Mouse (Mus musculus) lung, postnatal 0 days (tissue): ENCODE measurements around the gene Akap7. TPM values are rescaled to one million over a fixed set of nuclear protein-coding genes. Genes with fewer than 3 reads are reported as not detected.
A peak's percentile ranks its signal among the peaks of the same experiment; 100 is the strongest.

ENCODE experiments used
- ATAC-seq: fragments of 200-750 bp; cut with Nextera tagmentation; 2 replicates; pipeline ENCODE4 v1.8.0; 2017; ENCODE audit warnings: moderate library complexity
- DNase-seq: peaks from one replicate; pipeline ENCODE4 v3.0.0-alpha.2; 2016; ENCODE audit warnings: low spot score
- H3K27ac ChIP-seq: fragments of 300-500 bp; sonication (generic); 2 replicates; pipeline ENCODE4 v1.5.1; 2014; ENCODE audit warnings: antibody characterized with exemption, mild to moderate bottlenecking, low read length, mixed read lengths
- H3K27me3 ChIP-seq: fragments of 300-500 bp; sonication (generic); replicated peaks from 2 replicates; pipeline ENCODE4 v1.6.1; 2014; ENCODE audit warnings: low read length, mixed read lengths; ENCODE audit not compliant: insufficient read depth
- H3K36me3 ChIP-seq: fragments of 300-500 bp; sonication (generic); 2 replicates; pipeline ENCODE4 v1.6.1; 2014; ENCODE audit warnings: low read length, mixed read lengths; ENCODE audit not compliant: insufficient read depth
- H3K4me1 ChIP-seq: fragments of 300-500 bp; sonication (generic); 2 replicates; pipeline ENCODE4 v1.6.1; 2014; ENCODE audit warnings: antibody characterized with exemption, low read depth, low read length, mixed read lengths; ENCODE audit not compliant: insufficient read depth
- H3K4me2 ChIP-seq: fragments of 300-500 bp; sonication (generic); replicated peaks from 2 replicates; pipeline ENCODE4 v1.6.1; 2014; ENCODE audit warnings: low read depth, mild to moderate bottlenecking, low read length, moderate library complexity, mixed read lengths
- H3K4me3 ChIP-seq: fragments of 300-500 bp; sonication (generic); 2 replicates; pipeline ENCODE4 v1.5.1; 2014; ENCODE audit warnings: low read depth, low read length
- H3K9ac ChIP-seq: fragments of 300-500 bp; sonication (generic); replicated peaks from 2 replicates; pipeline ENCODE4 v1.6.1; 2014; ENCODE audit warnings: low read depth, mild to moderate bottlenecking
- H3K9me3 ChIP-seq: fragments of 300-500 bp; sonication (generic); 2 replicates; pipeline ENCODE4 v1.6.1; 2016; ENCODE audit warnings: low read length, mixed read lengths
- CTCF ChIP-seq: IDR thresholded peaks from 2 replicates; pipeline ENCODE4 v1.5.1; 2016; ENCODE audit warnings: antibody characterized with exemption, mild to moderate bottlenecking
- EP300 ChIP-seq: IDR thresholded peaks from 2 replicates; pipeline ENCODE4 v1.6.1; 2016; ENCODE audit warnings: antibody characterized with exemption, mild to moderate bottlenecking, control low read depth
- WGBS: fragments of 180-500 bp; shearing (Covaris S2); extraction: QIAGEN DNeasy Blood & Tissue Kit; methylation state at CpG from one replicate; pipeline ENCODE4 v1.1.7; 2014; 5-methylcytosine and 5-hydroxymethylcytosine counted together
- polyA plus RNA-seq: library from polyadenylated mRNA; unstranded; fragments of >200 nt; fragmentation: Nextera tagmentation; extraction: Ambion mirVana; gene quantifications from 2 replicates; pipeline ENCODE4 v1.2.1, GENCODE M21; 2015

The Akap7 gene
- polyA plus RNA-seq, 1 experiment from 2014 or later, result 46.3 TPM

DNA sequence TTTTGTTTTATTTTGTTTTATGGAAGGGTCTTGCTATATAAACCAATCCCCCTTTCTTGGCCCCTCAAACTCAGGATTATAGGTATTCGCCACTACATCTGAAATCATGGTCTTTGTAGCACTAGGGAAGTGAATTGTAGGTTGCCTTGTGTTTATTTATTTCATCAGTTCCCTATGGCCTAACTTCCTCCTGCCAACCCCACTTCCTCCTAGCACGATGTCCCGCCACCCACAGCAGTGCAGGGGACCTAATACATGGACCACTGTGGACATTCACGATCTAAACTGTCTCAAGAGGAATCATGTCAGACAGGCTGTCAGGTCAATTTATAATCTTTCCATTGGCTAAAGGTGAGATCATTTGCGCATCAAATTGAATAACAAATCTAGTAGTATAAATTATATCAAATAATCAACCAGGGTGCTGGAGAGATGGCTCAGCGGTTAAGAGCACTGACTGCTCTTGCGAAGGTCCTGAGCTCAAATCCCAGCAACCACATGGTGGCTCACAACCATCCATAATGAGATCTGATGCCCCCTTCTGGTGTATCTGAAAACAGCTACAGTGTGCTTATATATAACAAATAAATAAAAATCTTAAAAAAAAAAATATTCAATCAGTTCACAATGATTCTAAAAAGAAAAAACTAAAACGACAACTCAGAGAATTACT, 23.1 kb downstream of the Akap7 start:
- 80% methylated on average over 8 of the region's 8 CpGs for WGBS
- Histone ChIP-seq H3K27ac (no peak overlapping the region), H3K4me3 (no peak overlapping the region), H3K9me3 (no peaks in the 10 kb centered on the region), H3K36me3 (no peaks in the 10 kb centered on the region), H3K9ac (no peak overlapping the region), H3K4me2 (no peak overlapping the region), H3K4me1 (no peaks in the 10 kb centered on the region), H3K27me3 (no peaks in the 10 kb centered on the region)
- DNase-seq, result no peak
- no peak for TF ChIP-seq EP300
- TF ChIP-seq CTCF, result peak; percentile 47
- ATAC-seq, result peak; percentile 39

DNA sequence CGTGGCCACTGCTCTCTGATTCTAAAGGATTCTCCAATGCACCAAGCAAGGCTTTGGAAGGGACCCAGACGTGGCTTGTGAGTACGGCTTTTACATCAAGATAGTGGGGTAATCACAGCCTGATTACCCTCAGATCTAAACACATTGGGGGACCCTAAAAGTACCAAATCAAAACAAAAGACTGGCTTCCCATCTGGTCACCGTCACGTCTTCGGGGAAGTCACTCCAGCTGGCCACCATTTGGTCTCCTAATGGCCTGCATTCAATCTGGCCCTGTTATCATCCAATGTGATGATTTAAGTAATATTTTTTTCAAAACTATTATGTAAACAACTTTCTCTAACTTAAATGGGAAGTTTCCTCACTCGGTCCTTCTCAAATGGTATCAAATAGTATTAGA, 24.3 kb downstream of the Akap7 start:
- H3K9ac ChIP-seq, result no peak overlapping the region
- H3K27me3 ChIP-seq, result no peaks in the 10 kb centered on the region
- H3K4me3 ChIP-seq, result no peak overlapping the region
- no peak overlapping the region for H3K4me2 ChIP-seq
- DNase-seq (peak; percentile 32), ATAC-seq (0 out of 2 replicates have a peak, but pooled peaks have one; percentile 8)
- H3K27ac ChIP-seq, result no peak overlapping the region
- H3K4me1 ChIP-seq, result no peaks in the 10 kb centered on the region
- H3K36me3 ChIP-seq, result no peaks in the 10 kb centered on the region
- no peak for TF ChIP-seq EP300
- no peak for TF ChIP-seq CTCF
- WGBS, result 67% methylated on average over 7 of the region's 7 CpGs
- H3K9me3 ChIP-seq, result no peaks in the 10 kb centered on the region

DNA sequence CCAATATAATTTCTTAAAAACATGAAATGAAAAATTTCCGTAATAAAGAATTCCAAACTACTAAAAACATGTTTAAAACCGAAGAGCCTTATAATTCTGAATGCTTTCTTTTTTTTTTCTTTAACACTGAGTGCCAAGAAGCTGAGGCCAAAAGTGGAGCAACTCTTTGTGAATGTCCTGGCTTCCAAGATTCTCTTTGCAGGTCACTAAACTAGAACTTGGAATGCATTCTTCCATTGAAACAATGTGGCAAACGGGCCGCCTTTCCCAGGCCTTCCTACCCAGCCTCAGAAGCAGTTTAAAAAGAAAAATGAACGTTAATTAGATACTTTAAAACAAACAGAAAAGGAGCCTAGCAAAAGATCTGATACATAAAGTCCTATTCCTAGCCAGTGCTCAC, 27.5 kb downstream of the Akap7 start:
- Histone ChIP-seq H3K27ac (no peak overlapping the region), H3K4me1 (no peaks in the 10 kb centered on the region), H3K27me3 (no peaks in the 10 kb centered on the region), H3K36me3 (no peaks in the 10 kb centered on the region), H3K4me2 (no peak overlapping the region), H3K9me3 (no peaks in the 10 kb centered on the region), H3K9ac (no peak overlapping the region), H3K4me3 (no peak overlapping the region)
- WGBS, result 61% methylated on average over 5 of the region's 5 CpGs
- DNase-seq (peak; percentile 69), ATAC-seq (no peak)
- TF ChIP-seq EP300, result no peak
- TF ChIP-seq CTCF, result no peak

DNA sequence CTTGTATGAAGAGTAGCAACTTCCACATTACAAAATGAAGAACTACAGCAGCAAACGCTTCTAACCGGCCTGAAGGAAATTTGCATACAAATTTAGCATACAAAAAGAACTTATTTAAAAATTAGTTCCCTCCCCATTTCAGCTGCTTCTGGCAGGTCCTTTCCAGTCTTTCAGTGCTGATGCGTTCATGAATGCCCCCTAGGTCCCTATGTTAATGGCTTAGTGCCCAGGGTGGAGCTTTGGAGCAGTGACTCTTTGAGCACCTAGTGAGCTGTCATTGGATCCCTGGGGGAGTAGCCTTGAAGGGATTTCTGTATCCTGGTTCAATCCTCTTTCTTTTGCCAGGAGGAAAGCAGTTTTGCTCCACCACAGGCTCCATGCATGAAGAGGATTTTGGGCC, 28.3 kb downstream of the Akap7 start:
- Histone ChIP-seq H3K4me3 (no peak overlapping the region), H3K9me3 (no peaks in the 10 kb centered on the region), H3K9ac (no peak overlapping the region), H3K36me3 (no peaks in the 10 kb centered on the region), H3K27ac (0 out of 2 replicates have a peak overlapping the region, but pooled peaks have one; percentile 1), H3K4me1 (no peaks in the 10 kb centered on the region), H3K27me3 (no peaks in the 10 kb centered on the region), H3K4me2 (no peak overlapping the region)
- TF ChIP-seq EP300 (no peak), CTCF (no peak)
- 68% methylated on average over 3 of the region's 3 CpGs for WGBS
- DNase-seq (no peak), ATAC-seq (no peak)

DNA sequence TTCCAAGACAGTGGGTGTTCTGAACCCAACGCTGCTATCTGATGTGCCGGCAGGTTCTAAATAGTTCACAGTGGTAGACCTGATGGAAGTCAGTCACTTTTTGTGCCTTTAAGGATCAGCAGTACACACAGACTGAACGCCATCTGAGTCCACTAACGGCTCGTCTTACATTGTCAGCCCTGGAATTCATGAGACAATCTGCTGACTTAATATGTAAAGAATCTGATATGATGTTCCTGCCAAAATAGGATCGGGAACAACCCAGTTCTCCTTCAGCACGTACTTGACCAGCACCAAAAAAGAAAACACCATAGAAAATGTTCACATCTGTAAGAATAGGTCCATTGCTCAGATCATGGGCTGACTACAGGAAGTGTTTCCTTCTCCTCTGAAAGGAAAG, 32.2 kb downstream of the Akap7 start:
- H3K36me3 ChIP-seq, result no peaks in the 10 kb centered on the region
- TF ChIP-seq EP300 (no peak), CTCF (no peak)
- no peaks in the 10 kb centered on the region for H3K27me3 ChIP-seq
- no peak overlapping the region; the same call in 1 of the 2 replicates for H3K27ac ChIP-seq
- no peaks in the 10 kb centered on the region for H3K9me3 ChIP-seq
- no peak overlapping the region for H3K9ac ChIP-seq
- H3K4me1 ChIP-seq, result no peaks in the 10 kb centered on the region
- no peak overlapping the region for H3K4me3 ChIP-seq
- WGBS, result 55% methylated on average over 7 of the region's 7 CpGs
- DNase-seq (peak; percentile 68), ATAC-seq (peak; percentile 55)
- H3K4me2 ChIP-seq, result no peak overlapping the region

DNA sequence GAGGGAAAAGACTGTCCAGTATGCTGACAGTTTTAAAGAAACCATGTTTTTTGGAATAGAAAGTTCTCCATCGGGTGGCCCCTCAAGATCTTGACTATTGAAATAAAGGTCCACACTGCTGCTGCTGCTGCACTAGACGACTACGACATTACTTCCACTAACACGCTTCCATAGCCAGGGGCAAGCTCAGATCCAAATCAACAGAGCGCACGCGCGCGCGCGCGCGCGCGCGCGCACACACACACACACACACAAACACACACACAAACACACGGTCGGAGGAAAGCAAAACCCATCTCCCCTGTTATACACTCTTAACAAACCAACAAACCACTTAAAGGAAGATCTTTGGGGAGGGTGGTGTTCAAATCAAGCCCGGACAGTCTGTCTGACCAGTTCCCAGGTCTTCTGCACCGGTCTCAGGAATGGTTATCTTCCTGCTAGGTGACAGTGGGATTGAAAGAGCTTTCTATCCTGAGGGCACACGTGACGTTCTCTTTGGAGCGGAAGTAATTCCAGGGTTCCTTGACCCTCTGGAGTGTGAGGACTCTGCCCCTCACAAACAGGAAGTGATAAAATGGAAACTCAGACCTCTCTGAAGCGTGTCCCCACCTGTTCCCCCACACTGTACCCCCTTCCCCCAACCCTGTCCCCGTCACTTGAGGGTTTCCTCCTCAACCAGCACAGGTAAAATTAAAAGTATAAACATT, 32.9 kb downstream of the Akap7 start:
- no peak overlapping the region for H3K9ac ChIP-seq
- no peak overlapping the region for H3K4me2 ChIP-seq
- WGBS, result 87% methylated on average over 26 of the region's 26 CpGs
- TF ChIP-seq EP300 (no peak), CTCF (no peak)
- no peak overlapping the region for H3K4me3 ChIP-seq
- no peaks in the 10 kb centered on the region for H3K9me3 ChIP-seq
- DNase-seq (no peak), ATAC-seq (no peak)
- H3K27me3 ChIP-seq, result no peaks in the 10 kb centered on the region
- no peaks in the 10 kb centered on the region for H3K4me1 ChIP-seq
- no peaks in the 10 kb centered on the region for H3K36me3 ChIP-seq
- H3K27ac ChIP-seq, result peak overlapping the region; percentile 43; the same call in 1 of the 2 replicates
